Mouse (Mus musculus) liver, embryonic 14.5 days (tissue): ENCODE results near the gene Gdpd5.

Source experiments
- CTCF ChIP-seq: IDR thresholded peaks from 2 replicates; pipeline ENCODE4 v1.5.1; 2016; ENCODE audit warnings: antibody characterized with exemption, low read depth, control low read depth
- EP300 ChIP-seq: IDR thresholded peaks from 2 replicates; pipeline ENCODE4 v1.6.1; 2016; ENCODE audit warnings: antibody characterized with exemption, low read depth

- TF ChIP-seq CTCF (peak; percentile 56), EP300 (no peak)
Measured at GRCm38 (mm10) chr7:99471578-99471977, 90.4 kb downstream of the Gdpd5 start.
